Mouse (Mus musculus): ENCODE measurements around the gene Btbd3. TPM values are rescaled to one million over a fixed set of nuclear protein-coding genes. Genes with fewer than 3 reads are reported as not detected.

Gene Btbd3
- polyA plus RNA-seq, 1 experiment from 2014 or later = 8.1 TPM

DNA sequence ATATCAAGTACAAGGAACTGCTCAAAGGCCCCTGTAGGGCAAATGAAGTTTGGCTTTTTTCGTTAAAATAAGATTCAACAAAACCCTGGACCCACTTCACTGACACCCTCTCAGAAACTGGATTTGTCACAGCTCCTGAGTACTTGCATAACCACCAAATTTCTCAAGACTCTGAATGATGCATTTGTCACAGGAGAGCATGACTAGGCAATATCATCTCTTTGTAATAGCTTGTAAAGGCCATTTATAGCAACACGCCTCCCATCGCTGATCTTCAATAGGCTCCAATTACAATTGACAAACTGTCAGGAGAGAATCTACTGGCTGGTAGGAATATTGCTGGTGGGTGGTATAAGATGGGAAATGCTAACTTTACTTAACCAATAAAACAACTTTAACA is 283.3 kb downstream of the Btbd3 start:
- no peaks in the 10 kb centered on the region for H3K27me3 ChIP-seq (replicated peaks)
- no peaks in the 10 kb centered on the region for H3K36me3 ChIP-seq
- H3K27ac ChIP-seq (ENCODE audit: poor library complexity, severe bottlenecking) = no peak overlapping the region
- no peak for ATAC-seq (ENCODE audit: insufficient number of reproducible peaks, low FRiP score)
- H3K4me3 ChIP-seq = no peak overlapping the region
- H3K4me2 ChIP-seq = no peak overlapping the region
- 82% methylated on average over 3 of the region's 3 CpGs for WGBS
- H3K9ac ChIP-seq = no peak overlapping the region
- no peaks in the 10 kb centered on the region for H3K9me3 ChIP-seq (replicated peaks)
- H3K4me1 ChIP-seq (replicated peaks) = no peaks in the 10 kb centered on the region

DNA sequence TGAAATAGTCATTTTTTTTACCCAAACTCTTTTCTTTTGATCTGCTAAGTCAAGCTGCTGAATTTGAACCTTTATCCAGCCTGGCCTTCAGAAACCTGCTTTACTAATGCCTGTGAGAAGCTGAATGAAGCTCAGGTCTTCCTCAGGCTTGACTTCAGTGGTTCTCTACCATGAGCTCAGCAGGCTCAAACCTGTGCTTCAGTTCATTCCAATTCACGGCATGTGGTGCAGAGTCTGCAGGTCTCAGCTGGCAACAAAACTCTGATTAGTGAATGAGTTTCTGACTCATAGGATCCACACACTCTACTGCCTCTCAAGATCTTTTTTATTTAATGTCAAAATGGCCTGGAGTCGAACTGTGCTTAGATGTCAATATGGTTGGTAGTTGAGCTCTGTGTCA is 292.6 kb downstream of the Btbd3 start:
- no peak for ATAC-seq (ENCODE audit: insufficient number of reproducible peaks, low FRiP score)
- Histone ChIP-seq H3K27me3 (replicated peaks) (no peaks in the 10 kb centered on the region), H3K27ac (ENCODE audit: poor library complexity, severe bottlenecking) (no peak overlapping the region), H3K4me3 (no peak overlapping the region), H3K4me1 (replicated peaks) (no peaks in the 10 kb centered on the region), H3K9me3 (replicated peaks) (no peaks in the 10 kb centered on the region), H3K36me3 (no peaks in the 10 kb centered on the region), H3K4me2 (no peak overlapping the region), H3K9ac (no peak overlapping the region)
- 73% methylated on average over 2 of the region's 2 CpGs for WGBS

DNA sequence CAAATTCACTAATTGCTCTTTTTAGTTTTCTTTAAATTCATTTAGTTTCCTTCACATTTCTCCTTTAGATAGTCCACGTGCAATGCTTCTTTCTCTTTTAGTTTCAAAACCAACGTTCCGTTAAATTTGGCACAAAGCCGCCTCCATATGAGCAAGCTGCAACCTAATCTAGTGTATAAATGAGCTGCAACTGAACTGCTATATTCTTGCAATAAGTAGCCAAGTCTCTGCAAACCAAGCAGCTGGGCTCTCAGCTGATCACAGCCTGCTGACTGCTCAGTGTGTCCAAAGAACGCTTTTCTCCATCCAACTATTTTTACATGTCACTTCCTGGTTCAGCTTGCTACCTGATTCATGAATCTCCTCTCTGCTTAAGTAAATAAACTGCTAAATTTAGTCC is 295.2 kb downstream of the Btbd3 start:
- H3K27me3 ChIP-seq (replicated peaks) = no peaks in the 10 kb centered on the region
- no peaks in the 10 kb centered on the region for H3K4me1 ChIP-seq (replicated peaks)
- no peak overlapping the region for H3K27ac ChIP-seq (ENCODE audit: poor library complexity, severe bottlenecking)
- no peak overlapping the region for H3K4me2 ChIP-seq
- H3K4me3 ChIP-seq = no peak overlapping the region
- 80% methylated on average over 5 of the region's 5 CpGs for WGBS
- H3K9me3 ChIP-seq (replicated peaks) = no peaks in the 10 kb centered on the region
- ATAC-seq (ENCODE audit: insufficient number of reproducible peaks, low FRiP score) = no peak
- H3K9ac ChIP-seq = no peak overlapping the region
- no peaks in the 10 kb centered on the region for H3K36me3 ChIP-seq

DNA sequence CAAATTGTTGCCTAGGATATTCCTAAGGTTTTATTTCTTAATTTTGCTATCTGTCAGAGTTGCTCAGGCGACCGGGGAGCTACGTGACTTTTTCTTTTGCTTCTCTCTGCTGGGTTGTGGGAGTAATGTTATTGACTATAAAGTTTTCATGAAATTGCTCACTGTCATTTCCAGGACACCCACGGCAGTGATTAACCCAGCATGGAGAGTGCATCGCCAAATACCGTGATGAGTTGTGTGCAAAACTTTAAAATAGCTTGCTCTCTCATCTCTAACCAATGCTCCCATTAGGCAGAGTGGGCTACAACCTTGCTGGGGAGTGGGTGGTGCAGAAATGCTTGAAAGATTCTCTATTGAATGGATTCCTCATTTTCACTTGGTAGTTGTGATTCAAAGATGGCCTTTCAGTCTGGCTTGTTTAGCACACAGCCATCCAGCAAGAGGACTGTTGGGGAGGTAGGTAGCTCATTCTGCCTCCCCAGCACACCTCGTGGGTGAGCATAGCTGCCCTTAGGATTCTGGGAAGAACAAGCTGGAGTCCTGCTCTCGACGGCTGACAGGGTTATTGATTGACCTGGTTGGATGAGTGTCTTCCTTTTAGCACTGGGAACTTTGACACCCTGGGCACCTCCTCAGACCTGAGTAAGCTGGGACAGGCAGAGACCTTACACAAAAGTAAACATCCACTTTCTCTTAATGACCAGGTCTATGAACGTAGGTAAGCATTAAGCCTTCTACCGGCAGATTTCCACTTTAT is 298.9 kb downstream of the Btbd3 start:
- no peak overlapping the region for H3K4me3 ChIP-seq
- no peaks in the 10 kb centered on the region for H3K27me3 ChIP-seq (replicated peaks)
- no peaks in the 10 kb centered on the region for H3K4me1 ChIP-seq (replicated peaks)
- 78% methylated on average over 11 of the region's 11 CpGs for WGBS
- H3K36me3 ChIP-seq = no peaks in the 10 kb centered on the region
- H3K9me3 ChIP-seq (replicated peaks) = no peaks in the 10 kb centered on the region
- no peak overlapping the region for H3K9ac ChIP-seq
- no peak for ATAC-seq (ENCODE audit: insufficient number of reproducible peaks, low FRiP score)
- no peak overlapping the region for H3K27ac ChIP-seq (ENCODE audit: poor library complexity, severe bottlenecking)
- H3K4me2 ChIP-seq = no peak overlapping the region

DNA sequence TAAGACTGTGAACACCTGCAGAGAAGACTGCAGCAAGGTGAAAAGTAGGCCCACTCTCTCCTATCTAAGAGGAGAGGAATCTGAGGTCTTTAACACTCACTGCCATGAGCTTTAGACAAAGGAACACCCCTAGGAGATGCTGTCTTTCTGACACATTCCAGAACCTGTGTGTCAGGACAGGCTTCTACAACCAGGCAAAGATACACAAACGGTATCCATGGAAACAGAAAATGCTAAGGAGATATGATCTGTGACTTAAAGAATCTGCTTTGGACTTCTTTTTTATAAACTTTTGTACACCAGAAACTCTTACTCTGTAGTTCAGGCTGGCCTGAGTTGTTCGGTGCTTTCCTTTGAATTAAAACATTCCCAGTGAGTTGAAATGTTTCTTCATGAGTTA is 329.6 kb downstream of the Btbd3 start:
- no peak overlapping the region for H3K4me3 ChIP-seq
- no peaks in the 10 kb centered on the region for H3K27me3 ChIP-seq (replicated peaks)
- WGBS = 66% methylated on average over 2 of the region's 2 CpGs
- peaks cover 5% of the 10 kb centered on the region; the same call in 1 of the 2 replicates for H3K4me1 ChIP-seq (replicated peaks)
- H3K4me2 ChIP-seq = no peak overlapping the region
- no peak overlapping the region for H3K9ac ChIP-seq
- no peak overlapping the region for H3K27ac ChIP-seq (ENCODE audit: poor library complexity, severe bottlenecking)
- H3K36me3 ChIP-seq = no peaks in the 10 kb centered on the region
- no peak for ATAC-seq (ENCODE audit: insufficient number of reproducible peaks, low FRiP score)
- H3K9me3 ChIP-seq (replicated peaks) = no peaks in the 10 kb centered on the region

DNA sequence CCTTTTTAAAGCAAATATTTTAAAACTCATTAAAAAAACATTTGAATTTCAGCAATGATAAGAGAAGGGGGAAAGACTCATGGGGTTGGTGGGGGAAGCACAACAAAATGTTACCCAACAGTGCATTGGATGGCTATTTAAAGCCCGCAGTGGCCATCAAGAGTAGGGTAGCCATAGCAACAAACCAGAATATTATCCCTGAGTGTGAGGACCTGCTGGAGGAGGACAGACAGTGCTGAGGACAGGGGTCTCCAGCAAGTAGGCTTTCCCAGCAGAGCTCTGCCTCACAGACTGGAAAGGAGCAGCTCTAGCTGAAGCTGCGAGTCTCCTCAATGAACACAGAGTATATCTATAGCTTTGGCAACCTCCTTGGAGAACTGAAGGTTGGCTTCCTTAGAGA is 331.0 kb downstream of the Btbd3 start:
- Histone ChIP-seq H3K9me3 (replicated peaks) (no peaks in the 10 kb centered on the region), H3K4me3 (no peak overlapping the region), H3K4me2 (no peak overlapping the region), H3K9ac (no peak overlapping the region), H3K27ac (ENCODE audit: poor library complexity, severe bottlenecking) (no peak overlapping the region), H3K27me3 (replicated peaks) (no peaks in the 10 kb centered on the region), H3K4me1 (replicated peaks) (peaks cover 5% of the 10 kb centered on the region; the same call in 1 of the 2 replicates), H3K36me3 (no peaks in the 10 kb centered on the region)
- ATAC-seq (ENCODE audit: insufficient number of reproducible peaks, low FRiP score) = no peak
- WGBS = 64% methylated on average over 2 of the region's 2 CpGs

DNA sequence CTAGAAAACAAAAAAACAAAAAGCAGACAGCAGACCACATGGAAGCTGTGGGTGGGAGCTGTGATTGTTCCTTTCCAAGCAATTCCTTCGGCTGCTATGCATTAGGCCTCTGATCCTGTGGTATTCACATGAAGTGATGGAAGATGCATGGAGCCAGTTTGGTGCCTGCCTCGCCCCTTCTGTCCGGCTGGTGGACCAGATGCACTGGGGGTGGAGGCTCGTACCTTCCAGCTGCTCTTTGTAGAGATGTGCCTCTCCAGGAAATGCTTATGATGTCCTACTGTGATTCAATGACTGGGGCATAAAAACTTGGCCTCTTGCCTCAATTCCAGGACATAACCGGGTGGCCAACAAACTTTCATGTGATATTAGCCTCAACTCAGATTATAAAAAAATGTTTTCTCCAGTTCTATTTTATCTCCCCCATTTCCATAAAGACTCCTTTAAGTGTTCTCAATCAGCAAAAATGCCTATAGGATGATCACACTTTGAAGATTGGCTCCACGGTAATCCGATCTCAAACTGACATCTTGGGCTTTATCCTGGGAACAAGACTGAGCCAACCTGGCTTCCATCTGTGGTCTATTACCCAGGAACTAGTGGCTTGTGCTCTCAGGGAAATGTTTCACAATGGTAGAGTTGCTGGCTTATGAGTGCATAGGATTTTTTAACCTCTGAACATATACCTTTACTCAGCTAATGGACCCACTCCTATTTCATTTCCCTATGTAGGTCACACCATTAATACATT is 331.6 kb downstream of the Btbd3 start:
- no peak overlapping the region for H3K9ac ChIP-seq
- H3K27me3 ChIP-seq (replicated peaks) = no peaks in the 10 kb centered on the region
- H3K36me3 ChIP-seq = no peaks in the 10 kb centered on the region
- no peak overlapping the region for H3K4me3 ChIP-seq
- no peak overlapping the region for H3K4me2 ChIP-seq
- H3K27ac ChIP-seq (ENCODE audit: poor library complexity, severe bottlenecking) = no peak overlapping the region
- H3K9me3 ChIP-seq (replicated peaks) = no peaks in the 10 kb centered on the region
- 79% methylated on average over 7 of the region's 7 CpGs for WGBS
- no peak for ATAC-seq (ENCODE audit: insufficient number of reproducible peaks, low FRiP score)
- peaks cover 5% of the 10 kb centered on the region; the same call in 1 of the 2 replicates for H3K4me1 ChIP-seq (replicated peaks)

DNA sequence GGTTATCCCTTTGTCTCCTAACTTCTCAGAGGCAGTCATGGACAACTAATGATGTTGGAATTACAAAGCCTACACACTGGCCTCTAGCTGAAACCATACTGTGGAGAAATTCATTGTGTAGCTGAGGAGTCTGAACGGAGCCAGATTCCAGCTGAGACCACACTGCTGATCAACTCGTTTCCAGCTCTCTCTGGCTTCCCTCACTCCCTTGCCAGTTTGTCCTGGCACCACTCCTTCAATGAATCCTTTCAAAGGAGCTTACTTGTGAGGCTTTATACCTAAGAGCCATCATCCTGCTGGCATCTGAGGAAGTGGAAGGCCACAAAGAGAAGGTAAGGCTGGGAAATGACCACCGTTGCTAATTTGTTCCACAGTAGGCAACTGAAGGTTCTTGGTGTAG is 332.7 kb downstream of the Btbd3 start:
- ATAC-seq (ENCODE audit: insufficient number of reproducible peaks, low FRiP score) = no peak
- Histone ChIP-seq H3K4me3 (no peak overlapping the region), H3K27ac (ENCODE audit: poor library complexity, severe bottlenecking) (no peak overlapping the region), H3K4me2 (no peak overlapping the region), H3K9ac (no peak overlapping the region), H3K4me1 (replicated peaks) (peaks cover 5% of the 10 kb centered on the region; the same call in 1 of the 2 replicates), H3K9me3 (replicated peaks) (no peaks in the 10 kb centered on the region), H3K27me3 (replicated peaks) (no peaks in the 10 kb centered on the region), H3K36me3 (no peaks in the 10 kb centered on the region)
- WGBS = 77% methylated on average over 3 of the region's 3 CpGs

DNA sequence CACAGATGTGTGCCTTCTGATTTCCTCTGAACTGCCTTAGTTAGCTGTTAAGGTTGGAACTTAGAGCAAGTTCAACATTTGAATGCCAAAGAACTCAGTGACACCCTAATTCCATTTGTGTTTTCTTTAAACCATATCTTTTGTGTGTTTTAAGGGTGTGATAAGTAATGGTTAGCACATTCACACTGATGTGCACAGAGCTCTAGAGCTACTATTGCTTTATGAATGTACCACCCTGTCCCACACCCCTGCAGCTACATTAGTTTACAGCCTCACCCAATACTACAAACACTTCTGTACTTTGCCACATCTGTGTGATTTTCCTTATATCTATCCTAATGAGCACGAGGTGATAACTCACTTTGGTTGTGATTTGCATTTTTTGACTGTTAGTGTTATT is 333.9 kb downstream of the Btbd3 start:
- H3K4me2 ChIP-seq = no peak overlapping the region
- WGBS = 49% methylated on average over 1 of the region's 1 CpGs
- no peaks in the 10 kb centered on the region for H3K27me3 ChIP-seq (replicated peaks)
- no peaks in the 10 kb centered on the region for H3K9me3 ChIP-seq (replicated peaks)
- H3K4me1 ChIP-seq (replicated peaks) = peaks cover 5% of the 10 kb centered on the region; the same call in 1 of the 2 replicates
- H3K36me3 ChIP-seq = no peaks in the 10 kb centered on the region
- no peak overlapping the region for H3K9ac ChIP-seq
- no peak overlapping the region for H3K4me3 ChIP-seq
- no peak overlapping the region for H3K27ac ChIP-seq (ENCODE audit: poor library complexity, severe bottlenecking)
- ATAC-seq (ENCODE audit: insufficient number of reproducible peaks, low FRiP score) = no peak

DNA sequence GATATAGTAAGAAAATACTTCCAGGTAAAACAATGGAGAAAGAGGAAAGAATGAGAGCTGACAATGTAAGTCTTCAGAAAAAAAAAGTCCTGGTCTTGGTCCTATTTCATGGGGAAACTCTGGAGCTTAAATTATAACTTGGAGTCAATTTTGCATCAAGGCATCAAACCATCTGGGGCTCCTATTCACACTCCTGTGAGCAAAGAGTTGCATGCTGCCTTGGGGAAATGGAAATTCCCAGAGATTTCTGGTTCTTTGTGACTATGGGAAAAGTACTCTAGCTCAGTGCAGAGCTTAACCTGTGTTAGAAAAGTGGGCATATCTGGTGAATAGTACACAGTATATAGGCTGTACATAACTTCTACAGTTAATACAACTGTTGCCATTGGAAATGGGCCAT is 356.0 kb downstream of the Btbd3 start:
- Histone ChIP-seq H3K9ac (no peak overlapping the region), H3K4me1 (replicated peaks) (0 out of 2 replicates have a peak, but pooled peaks cover 5% of the 10 kb centered on the region), H3K9me3 (replicated peaks) (no peaks in the 10 kb centered on the region), H3K27ac (ENCODE audit: poor library complexity, severe bottlenecking) (no peak overlapping the region), H3K4me2 (no peak overlapping the region), H3K4me3 (no peak overlapping the region), H3K36me3 (no peaks in the 10 kb centered on the region), H3K27me3 (replicated peaks) (no peaks in the 10 kb centered on the region)
- no peak for ATAC-seq (ENCODE audit: insufficient number of reproducible peaks, low FRiP score)

DNA sequence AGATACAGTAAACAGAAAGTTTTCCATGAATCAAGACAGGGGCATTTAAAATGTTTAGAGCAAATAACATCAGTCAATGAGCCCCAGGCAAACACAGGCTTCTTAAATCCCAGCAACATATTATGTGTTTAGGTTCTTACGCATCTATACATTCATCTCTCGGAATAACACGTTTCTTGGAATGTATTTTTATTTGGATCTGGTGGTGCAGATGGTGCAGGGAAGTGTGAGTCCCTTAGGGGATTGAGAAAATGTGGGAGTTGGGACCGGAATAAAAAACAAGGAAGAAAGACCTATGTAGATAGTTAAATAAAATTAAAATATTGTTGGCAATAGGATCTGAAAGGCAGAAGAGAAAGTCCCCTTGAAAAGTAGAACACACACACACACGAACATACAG is 361.1 kb downstream of the Btbd3 start:
- no peak overlapping the region for H3K4me2 ChIP-seq
- H3K27me3 ChIP-seq (replicated peaks) = no peaks in the 10 kb centered on the region
- no peak overlapping the region for H3K27ac ChIP-seq (ENCODE audit: poor library complexity, severe bottlenecking)
- no peak overlapping the region for H3K4me3 ChIP-seq
- no peak overlapping the region for H3K9ac ChIP-seq
- no peaks in the 10 kb centered on the region for H3K36me3 ChIP-seq
- WGBS = 79% methylated on average over 5 of the region's 5 CpGs
- no peak for ATAC-seq (ENCODE audit: insufficient number of reproducible peaks, low FRiP score)
- H3K9me3 ChIP-seq (replicated peaks) = no peaks in the 10 kb centered on the region
- H3K4me1 ChIP-seq (replicated peaks) = 0 out of 2 replicates have a peak, but pooled peaks cover 9% of the 10 kb centered on the region
